Mouse (Mus musculus) brown adipose tissue, adult 24 weeks (tissue): ENCODE results near the gene Plppr5. TPM values are rescaled to one million over a fixed set of nuclear protein-coding genes. Genes with fewer than 3 reads are reported as not detected.

Source experiments
- H3K27ac ChIP-seq: fragments of 200-500 bp; replicated peaks from 2 replicates; pipeline ENCODE4 v1.5.1; 2012; ENCODE audit warnings: low read depth, mild to moderate bottlenecking, low read length
- H3K4me1 ChIP-seq: fragments of 200-500 bp; 2 replicates; pipeline ENCODE4 v1.6.1; 2012; ENCODE audit warnings: low read length, mixed read lengths; ENCODE audit not compliant: control insufficient read depth, insufficient read depth, insufficient read length
- H3K4me3 ChIP-seq: fragments of 200-500 bp; 2 replicates; pipeline ENCODE4 v1.5.1; 2012; ENCODE audit warnings: low read depth, mild to moderate bottlenecking, low read length, moderate library complexity; ENCODE audit not compliant: insufficient read depth
- polyA plus RNA-seq: library from polyadenylated mRNA; stranded (reverse); fragments of >200 nt; gene quantifications from 2 replicates; pipeline ENCODE4 v1.2.4, GENCODE M21; 2012; ENCODE audit not compliant: missing spikeins, insufficient read depth, insufficient read length

Gene Plppr5
- not detected in 2 replicates for polyA plus RNA-seq

GRCm38 (mm10) chr3:117574529-117575252, at the start of gene Plppr5:
Gene Plppr5, plus strand, starts transcription at chr3:117574836.
- H3K4me3 ChIP-seq = no peak within 1 kb of the TSS
- no peaks in the 10 kb centered on the region for H3K4me1 ChIP-seq
- no peak within 1 kb of the TSS for H3K27ac ChIP-seq

DNA sequence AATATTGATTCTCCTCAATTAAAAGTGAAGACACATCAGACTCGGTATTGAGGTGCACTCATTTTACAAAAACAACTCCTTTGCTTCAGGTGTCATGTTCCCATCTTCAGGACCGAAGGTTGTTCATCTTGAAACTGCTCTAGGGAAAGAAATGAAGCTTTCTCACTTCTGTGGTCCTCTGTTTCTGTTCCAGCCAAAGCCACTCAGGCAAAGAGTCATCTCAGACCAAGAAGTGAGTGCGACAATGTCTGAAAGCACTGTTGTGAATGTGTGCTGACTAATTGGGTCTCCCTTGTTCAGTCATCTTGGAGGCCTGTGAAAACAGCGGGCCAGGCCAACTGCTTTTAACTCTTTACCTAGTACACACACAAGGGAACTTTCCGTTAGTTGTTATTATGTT, 24.7 kb upstream of the Plppr5 start:
- Histone ChIP-seq H3K27ac (no peak overlapping the region), H3K4me1 (no peaks in the 10 kb centered on the region)

GRCm38 (mm10) chr3:117550526-117550925, 24.1 kb upstream of the Plppr5 start:
- no peaks in the 10 kb centered on the region for H3K4me1 ChIP-seq
- no peak overlapping the region for H3K27ac ChIP-seq
- no peak overlapping the region for H3K4me3 ChIP-seq

More for the DNA sequence above, 24.7 kb upstream of the Plppr5 start:
- H3K4me3 ChIP-seq = no peak overlapping the region

DNA sequence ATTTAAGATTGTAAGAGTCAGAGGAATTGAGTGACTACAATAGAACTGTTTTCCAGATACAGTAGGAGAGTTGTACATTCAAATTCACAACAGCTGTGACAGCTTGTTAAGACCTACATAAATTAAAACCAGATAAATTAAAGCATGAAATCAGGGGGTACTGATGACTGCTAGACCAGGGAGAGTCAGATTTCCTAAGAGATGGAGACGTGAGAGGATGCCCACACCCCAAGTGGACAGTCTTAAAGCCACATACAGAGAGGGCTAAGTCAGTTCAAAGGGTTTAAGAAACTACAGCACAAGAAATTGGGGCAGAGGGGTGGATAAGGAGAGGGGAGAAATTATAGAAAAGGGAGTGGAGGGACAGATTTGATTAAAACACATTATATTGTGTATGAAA, 17.7 kb upstream of the Plppr5 start:
- Histone ChIP-seq H3K4me3 (no peak overlapping the region), H3K4me1 (no peaks in the 10 kb centered on the region), H3K27ac (no peak overlapping the region)

DNA sequence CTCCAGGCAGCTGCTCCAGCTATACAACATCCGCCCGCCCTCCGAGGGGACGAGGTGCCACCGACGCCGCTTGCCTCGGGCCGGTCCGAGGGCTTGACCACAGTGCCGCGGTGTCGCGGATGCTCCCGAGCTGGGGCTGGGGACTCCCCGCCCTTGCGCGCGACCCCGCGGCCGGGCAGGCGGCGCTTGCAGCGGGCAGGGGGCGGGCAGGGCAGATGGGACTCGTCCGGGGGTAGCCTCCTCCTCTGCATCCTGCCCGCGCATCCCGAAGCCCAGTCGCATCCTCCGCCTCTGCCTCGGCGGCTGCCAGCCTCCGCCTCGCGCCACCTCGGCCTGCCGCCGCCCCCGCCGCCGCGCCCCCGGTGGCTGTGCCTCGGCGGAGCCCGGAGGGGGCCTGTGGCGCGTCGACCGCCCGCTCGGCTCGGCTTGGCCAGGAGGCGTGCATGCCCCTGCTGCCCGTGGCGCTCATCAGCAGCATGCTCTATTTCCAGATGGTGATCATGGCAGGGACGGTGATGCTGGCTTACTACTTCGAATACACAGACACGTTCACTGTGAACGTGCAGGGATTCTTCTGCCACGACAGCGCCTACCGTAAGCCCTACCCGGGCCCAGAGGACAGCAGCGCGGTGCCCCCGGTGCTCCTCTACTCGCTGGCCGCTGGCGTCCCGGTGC, 754 bp downstream of the Plppr5 start:
- no peak overlapping the region for H3K4me3 ChIP-seq
- no peak overlapping the region for H3K27ac ChIP-seq

GRCm38 (mm10) chr3:117575928-117576254, 1.3 kb downstream of the Plppr5 start:
- Histone ChIP-seq H3K4me3 (no peak overlapping the region), H3K27ac (no peak overlapping the region), H3K4me1 (no peaks in the 10 kb centered on the region)

More for the DNA sequence above, 754 bp downstream of the Plppr5 start:
- no peaks in the 10 kb centered on the region for H3K4me1 ChIP-seq

- Histone ChIP-seq H3K4me1 (no peaks in the 10 kb centered on the region), H3K4me3 (no peak overlapping the region), H3K27ac (no peak overlapping the region)
Observed at GRCm38 (mm10) chr3:117577349-117577748, 2.7 kb downstream of the Plppr5 start.

DNA sequence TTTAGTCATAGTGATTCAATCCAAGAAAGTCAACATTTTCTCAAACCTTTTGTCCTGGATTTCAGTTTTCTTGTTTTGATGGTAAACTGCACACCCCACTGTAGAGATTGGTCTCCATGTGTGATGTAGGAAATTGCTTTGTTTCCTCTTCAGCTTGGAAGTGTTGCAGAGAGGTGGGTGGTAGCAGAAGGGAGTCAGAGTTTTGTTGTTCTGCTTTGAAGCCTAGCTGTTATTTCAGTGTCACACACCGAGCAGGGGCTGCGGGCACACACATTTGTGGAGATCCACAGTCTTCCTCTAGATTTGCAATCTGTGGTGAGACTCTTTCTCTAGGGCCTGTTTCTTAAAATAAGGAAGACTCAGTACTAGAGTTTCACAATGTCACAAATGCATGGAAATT, 8.0 kb downstream of the Plppr5 start:
- no peak overlapping the region for H3K27ac ChIP-seq
- no peak overlapping the region for H3K4me3 ChIP-seq
- no peaks in the 10 kb centered on the region for H3K4me1 ChIP-seq

GRCm38 (mm10) chr3:117602404-117602803, 27.8 kb downstream of the Plppr5 start:
- H3K4me1 ChIP-seq = no peaks in the 10 kb centered on the region
- H3K27ac ChIP-seq = no peak overlapping the region
- H3K4me3 ChIP-seq = no peak overlapping the region

- Histone ChIP-seq H3K4me1 (no peaks in the 10 kb centered on the region), H3K27ac (no peak overlapping the region), H3K4me3 (no peak overlapping the region)
Observed at GRCm38 (mm10) chr3:117603458-117603857, 28.8 kb downstream of the Plppr5 start.

DNA sequence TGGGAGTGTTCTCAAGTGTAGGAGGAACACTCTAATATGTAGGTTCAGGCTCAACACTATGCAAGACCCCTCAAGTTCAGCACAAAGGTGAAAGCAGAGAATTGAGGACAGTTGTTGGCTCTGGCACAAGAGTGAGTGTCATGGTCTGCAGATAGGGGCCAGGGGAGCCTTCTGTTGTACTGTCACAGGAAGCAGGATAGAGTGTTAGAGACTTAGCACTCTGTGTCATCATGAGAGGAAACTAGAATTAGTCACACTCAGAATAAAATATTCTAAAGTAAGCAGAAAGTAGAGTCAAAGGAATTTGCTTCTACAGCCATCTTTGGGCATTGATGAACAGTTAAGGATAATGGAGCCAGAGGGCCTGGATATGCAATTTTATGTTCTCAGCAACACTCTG, 31.7 kb downstream of the Plppr5 start:
- Histone ChIP-seq H3K27ac (no peak overlapping the region), H3K4me3 (no peak overlapping the region), H3K4me1 (no peaks in the 10 kb centered on the region)

GRCm38 (mm10) chr3:117611453-117611852, 36.8 kb downstream of the Plppr5 start:
- no peaks in the 10 kb centered on the region for H3K4me1 ChIP-seq
- no peak overlapping the region for H3K4me3 ChIP-seq
- H3K27ac ChIP-seq = no peak overlapping the region

- no peak overlapping the region for H3K4me3 ChIP-seq
- H3K27ac ChIP-seq = no peak overlapping the region
- no peaks in the 10 kb centered on the region for H3K4me1 ChIP-seq
Observed at GRCm38 (mm10) chr3:117614856-117615255, 40.2 kb downstream of the Plppr5 start.

GRCm38 (mm10) chr3:117625257-117626001, 50.8 kb downstream of the Plppr5 start:
- Histone ChIP-seq H3K4me1 (no peaks in the 10 kb centered on the region), H3K27ac (no peak overlapping the region), H3K4me3 (no peak overlapping the region)

DNA sequence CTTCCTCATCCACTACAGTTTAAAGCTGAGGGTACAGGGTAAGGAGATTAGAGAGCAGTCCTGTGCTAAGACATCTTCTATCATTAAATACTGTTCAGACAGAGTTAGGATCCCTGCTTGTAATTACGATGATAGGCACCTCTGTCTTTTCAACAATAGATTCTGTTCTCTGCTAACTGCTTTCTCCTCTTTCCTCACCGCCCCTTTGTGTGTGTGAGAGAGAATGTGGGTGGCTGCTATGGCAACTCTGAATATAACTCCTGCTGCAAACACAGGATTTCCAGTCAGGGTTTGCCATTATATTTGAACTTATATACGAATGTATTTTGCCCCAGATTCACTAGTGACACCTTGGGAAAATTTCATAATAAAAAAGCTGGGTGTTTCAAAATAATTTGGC, 54.2 kb downstream of the Plppr5 start:
- H3K4me1 ChIP-seq = no peaks in the 10 kb centered on the region
- no peak overlapping the region for H3K27ac ChIP-seq
- H3K4me3 ChIP-seq = no peak overlapping the region
